Mouse (Mus musculus): ENCODE measurements around the gene Plekhg1. TPM values are rescaled to one million over a fixed set of nuclear protein-coding genes. Genes with fewer than 3 reads are reported as not detected.

The Plekhg1 gene
- total RNA-seq, 2 experiments from 2014 or later, result 9.1 to 11.4 TPM

DNA sequence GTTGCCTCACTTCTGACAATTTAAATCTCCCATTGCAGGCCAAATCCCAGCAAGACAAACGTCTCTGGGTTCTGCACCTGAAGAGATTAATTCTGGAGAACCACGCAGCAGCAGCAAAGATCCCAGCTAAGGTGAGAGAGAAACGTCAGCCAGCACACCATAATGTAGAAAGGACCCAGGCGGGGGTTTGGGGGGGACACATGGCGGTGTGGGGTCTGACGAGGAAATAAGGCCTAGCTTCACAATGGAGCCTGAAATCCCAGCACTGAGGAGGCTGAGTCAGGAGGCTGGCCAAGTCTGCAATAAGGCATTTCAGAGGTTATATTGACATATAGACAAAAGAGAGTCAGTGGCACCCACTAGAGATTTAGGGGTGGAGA lies 200.4 kb downstream of the Plekhg1 start:
- intact Hi-C loops (cut with DNase I), result loop anchor here (2.0 to 5.0 kb wide), 4 partner anchors 108 to 308 kb away; no protein-coding TSS in a partner anchor
- DNase-seq, result no peak

DNA sequence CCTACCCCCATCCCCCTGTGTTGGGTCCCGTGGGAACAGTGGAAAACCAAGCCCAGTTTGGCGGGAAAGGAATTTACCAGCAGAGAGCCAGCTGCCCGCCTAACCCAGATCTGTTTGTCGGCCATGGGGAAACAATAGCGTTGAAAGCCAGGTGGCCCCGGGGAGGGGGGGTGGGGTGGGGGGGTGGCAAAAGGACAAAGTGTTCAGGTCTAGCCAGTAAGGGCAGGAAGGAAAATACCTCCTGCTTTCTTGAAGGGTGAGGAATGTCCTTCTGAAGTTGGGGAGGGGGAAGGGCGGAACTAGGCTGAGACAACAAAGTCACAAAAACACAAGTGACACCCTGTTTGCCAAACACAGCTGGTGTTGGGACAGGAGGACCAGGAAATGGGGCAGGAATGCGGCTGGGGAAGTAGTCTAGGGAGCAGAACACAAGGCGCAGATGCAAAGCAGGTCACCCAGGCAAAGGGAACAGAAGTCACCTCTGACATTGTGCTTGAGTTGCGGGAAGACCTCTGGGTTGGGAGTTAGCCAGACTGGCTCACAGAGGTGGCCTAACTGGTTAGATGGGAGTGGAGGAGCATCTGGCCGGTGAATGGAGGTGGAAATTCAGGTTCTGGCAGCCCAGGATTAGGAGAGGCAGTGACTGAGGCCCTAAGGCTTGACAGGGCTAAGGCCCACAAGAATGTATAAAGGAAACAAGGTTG lies 201.0 kb downstream of the Plekhg1 start:
- DNase-seq, result peak; percentile 31 to 36
- intact Hi-C loops (cut with DNase I), result loop anchor here (1.0 to 5.0 kb wide), 5 partner anchors 108 to 309 kb away; no protein-coding TSS in a partner anchor

DNA sequence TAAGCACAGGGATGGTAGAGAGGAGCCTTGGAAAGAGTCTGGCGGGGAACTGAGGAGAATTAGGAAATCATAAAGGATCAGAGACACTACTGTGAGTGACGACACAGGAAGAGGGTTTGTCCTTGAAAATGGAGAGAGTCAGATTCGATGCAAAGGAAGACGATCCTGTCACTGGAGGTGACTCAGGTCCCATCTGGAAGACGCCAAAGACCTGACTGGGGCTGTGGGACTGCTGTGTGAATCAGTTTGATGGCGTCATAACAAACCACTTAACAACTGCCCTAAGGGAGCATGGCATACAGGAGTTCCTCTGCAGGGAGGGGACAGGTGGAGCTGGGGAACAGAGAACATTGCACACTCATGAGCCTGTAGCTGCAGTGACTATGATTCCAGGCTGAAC lies 202.1 kb downstream of the Plekhg1 start:
- intact Hi-C loops (cut with DNase I), result loop anchor here (2.0 to 5.0 kb wide), 4 partner anchors 137 to 310 kb away; no protein-coding TSS in a partner anchor

DNA sequence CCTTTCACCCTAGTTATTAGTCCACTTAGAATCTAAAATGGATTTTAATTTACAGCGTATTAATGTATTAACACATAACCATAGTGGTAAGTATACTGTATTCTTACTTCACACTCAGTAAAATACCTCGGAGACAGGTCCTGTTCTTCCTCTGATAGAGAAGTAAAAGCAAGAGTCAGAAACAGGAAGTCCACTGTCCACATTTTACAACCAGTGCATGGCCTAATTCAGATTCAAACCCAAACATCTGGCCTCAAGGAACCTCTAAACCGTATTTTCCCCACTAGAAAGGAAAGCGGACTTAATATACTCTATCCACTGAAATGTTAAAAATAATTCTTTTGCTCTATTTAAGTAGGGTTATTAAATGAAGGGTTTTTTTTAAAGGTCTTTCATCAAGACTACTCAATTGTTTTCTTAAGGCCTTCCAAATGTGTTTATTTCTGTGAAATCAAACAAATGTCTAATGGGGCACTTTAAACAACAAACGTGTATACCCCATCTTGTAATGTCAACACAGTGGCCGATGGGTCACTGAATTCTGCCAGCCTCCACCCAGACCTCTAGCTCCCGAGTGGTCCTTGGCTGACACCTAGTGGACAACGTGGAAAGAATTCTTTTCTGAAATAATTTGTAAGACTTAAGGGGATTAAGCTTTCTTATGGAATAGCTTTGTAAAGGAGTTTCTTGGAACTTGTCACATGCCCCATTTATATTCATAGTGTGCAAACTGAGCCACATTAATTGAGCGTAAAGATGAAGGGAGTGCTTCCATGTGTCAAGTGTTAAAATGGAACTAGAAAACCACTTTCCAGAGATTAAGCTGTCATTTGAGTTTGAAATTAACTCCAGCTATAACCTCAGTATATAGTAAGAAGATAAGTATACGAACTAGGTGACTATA lies 203.6 kb downstream of the Plekhg1 start:
- intact Hi-C loops (cut with DNase I), result loop anchor here (1.0 to 5.0 kb wide), 6 partner anchors 139 to 611 kb away; no protein-coding TSS in a partner anchor
- DNase-seq, result peak; percentile 75

More for the DNA sequence above, 202.1 kb downstream of the Plekhg1 start:
- no peak for DNase-seq

DNA sequence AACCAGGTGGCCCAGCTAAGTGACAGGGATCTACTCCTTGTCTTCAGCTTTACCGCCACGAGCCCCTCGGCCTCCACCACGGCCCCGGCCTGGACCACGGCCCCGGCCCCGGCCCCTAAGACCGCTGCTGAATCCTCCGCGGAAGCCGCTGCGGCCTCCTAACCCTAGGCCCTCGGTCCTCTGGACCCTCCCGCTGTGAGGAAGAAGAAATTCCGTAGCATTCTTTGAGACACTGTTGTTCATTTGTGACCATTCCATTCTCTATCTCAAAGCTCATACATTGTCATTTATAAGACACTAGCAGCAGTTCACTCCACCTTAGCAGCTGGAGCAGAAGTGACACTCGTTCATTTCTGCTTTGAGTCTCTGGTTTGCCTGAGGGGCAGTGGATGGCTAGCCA lies 206.7 kb downstream of the Plekhg1 start:
- intact Hi-C loops (cut with DNase I), result no loop called here
- DNase-seq, result no peak

DNA sequence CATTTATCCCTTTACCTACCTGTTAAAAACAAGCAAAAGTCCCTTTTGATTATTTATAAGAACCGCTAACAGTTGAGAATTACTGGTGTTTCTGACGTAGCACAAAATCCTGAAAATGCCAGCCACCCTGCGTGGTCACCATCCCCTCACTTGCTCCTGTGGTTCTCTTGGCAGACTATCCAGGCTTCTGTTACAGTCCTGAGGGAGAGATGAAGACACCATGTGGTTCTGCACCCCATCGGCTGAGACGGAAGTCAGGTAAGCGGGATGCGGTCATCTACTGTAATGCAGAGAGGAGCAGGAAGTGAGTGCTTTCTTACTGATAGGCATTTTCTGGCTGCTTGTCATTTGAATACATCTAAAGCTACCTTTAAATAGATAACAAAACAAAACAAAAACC lies 207.2 kb downstream of the Plekhg1 start:
- intact Hi-C loops (cut with DNase I), result no loop called here

DNA sequence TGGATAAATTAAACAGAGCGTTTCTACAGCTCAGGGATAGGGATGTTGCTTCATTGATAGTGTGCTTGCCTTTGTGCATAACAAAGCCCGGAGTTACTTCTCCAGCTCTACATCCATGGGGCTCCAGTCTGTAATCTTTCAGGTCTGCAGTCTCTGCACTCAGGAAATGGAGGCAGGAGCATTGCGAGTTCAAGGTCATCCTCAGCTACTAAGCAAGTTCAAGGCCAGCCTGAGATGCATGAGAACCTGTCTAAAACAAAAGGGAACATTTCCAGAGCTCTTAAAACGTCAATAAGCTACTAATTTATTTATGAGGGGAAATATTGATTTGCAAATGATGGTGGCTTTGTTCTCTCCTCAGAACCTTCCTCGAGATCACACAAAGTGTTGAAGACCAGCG lies 209.1 kb downstream of the Plekhg1 start:
- DNase-seq, result no peak
- intact Hi-C loops (cut with DNase I), result no loop called here

More for the DNA sequence above, 207.2 kb downstream of the Plekhg1 start:
- DNase-seq, result no peak

DNA sequence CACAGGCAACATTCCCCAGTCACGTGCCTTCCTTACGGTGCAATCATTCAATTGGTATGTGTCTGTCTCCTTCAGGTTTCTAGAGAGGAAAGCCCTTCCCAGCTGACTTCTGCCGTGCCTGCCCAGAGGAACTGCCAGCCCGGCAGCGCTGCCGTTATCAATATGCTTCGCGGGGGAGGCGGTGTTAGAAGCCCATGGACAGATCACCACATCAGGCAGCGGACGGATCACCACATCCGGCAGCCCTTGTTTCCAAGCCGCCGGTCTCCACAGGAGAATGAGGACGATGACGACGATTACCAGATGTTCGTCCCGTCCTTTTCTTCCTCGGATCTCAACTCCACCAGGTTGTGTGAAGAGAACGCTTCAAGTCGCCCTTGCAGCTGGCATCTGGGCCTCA lies 216.3 kb downstream of the Plekhg1 start:
- no peak for DNase-seq
- intact Hi-C loops (cut with DNase I), result no loop called here

DNA sequence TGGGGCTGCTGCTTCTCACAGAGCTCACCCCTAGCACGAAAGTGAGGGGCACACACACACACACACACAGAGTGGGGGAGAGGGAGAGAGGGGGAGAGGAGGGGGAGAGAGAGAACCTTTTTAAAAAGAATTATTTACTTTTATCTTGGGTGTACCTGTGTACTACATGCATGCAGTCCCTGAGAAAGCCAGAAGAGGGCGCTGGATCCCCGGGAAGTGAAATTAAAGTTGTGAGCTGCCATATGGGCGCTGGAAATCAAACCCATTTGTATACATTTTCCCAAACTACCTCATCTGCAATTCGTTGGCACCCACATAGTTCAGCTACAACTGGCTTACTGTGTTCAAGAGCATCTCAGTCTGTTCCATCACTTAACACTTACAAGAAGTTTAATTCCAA lies 218.4 kb downstream of the Plekhg1 start:
- intact Hi-C loops (cut with DNase I), result no loop called here
- DNase-seq, result no peak

DNA sequence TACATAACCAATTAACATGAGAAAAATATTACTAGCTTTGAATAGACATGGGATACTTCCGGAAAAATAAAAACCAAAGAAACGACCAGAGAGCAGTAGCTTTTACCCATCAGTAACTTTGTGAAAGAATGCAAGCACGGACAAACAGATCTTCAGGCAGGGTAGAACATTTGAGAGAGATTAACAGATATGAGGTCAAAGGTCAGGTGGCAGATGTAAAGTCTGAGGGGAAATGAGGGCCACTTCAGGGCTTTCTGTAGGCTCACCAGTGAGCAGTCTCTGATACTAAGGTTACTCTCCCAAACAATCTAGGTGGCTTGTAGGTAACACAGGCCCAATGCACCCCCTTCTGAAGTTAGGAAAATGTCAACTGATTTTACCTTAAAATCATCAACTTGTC lies 228.9 kb downstream of the Plekhg1 start:
- DNase-seq, result no peak

DNA sequence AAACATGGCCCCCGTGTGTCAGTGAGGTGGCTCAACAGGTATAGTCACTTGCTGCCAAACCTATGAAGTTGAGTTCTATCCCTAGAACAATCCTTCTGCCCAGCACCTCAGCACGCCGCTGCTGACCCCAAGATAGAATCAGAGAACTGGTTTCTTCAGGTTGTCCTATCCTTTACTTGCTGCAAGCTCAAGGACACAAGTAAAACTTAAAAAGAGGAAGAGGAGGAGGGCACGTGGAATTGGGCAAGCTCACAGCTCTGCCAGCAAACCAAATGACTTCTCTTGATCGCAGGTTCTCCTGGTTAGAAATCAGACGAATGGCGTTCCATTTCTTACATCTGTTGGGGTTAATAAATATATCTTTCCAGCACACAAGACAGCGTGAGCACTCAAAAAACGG lies 232.1 kb downstream of the Plekhg1 start:
- intact Hi-C loops (cut with DNase I), result no loop called here
- no peak for DNase-seq

More for the DNA sequence above, 228.9 kb downstream of the Plekhg1 start:
- intact Hi-C loops (cut with DNase I), result no loop called here

DNA sequence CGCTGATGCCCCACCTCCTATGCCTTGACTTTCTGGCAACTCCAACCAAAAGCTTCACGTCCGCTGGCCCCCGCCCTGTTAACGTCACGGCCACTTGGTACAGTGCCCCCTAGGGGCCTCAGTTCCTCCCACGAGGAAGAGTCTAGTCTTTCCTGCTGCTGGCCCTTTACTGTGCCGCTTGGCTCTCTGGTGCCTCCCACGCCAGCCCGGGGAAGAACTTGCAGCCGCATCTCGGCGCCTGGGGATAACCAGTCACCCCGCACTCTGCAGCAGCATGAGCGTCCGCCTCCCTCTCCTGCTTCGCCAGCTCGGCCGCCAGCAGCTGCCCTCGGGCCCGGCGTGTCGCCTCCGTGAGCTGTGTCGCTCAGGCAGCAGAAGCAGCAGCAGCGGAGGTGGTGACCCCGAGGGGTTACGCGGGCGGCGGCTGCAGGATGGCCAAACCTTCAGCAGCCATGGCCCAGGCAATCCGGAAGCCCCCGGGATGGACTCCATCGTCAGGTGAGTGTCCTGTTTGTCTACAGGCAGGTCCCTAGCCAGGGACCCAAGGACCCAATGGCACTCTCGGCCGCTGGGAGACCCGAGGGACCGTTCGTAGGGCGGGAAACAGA lies 232.9 kb downstream of the Plekhg1 start, which contains the start of gene Mthfd1l:
TSS of gene Mthfd1l (plus strand) at position 138 of the 608 bp plus-strand sequence.
- intact Hi-C loops (cut with DNase I), result no loop called here

DNA sequence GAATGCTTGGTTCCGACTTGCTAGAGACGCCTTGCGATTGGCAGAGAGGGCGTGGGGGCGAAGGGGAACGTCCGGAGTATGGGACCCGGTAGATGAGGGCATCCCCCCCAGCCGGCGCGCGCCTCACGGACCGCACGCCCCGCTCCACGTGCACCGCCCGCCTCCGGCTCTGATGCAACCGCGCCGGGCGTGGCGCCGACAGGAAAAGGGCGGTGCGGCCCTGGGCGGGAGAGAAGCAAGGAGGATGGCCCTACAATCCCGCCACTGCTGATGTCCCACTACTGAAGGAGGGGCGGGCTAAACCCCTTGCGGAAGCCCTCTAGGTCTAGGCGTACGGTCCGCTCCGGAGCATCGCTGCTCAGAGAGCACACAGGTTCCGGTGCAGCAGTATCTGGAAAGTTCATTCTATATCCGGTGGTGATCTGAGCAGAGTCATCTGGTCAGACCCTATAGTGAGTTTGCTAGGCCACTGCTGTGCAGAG lies 233.5 kb downstream of the Plekhg1 start:
- intact Hi-C loops (cut with DNase I), result no loop called here
- peak; percentile 90 to 91 for DNase-seq

More for the DNA sequence above, 232.9 kb downstream of the Plekhg1 start, which contains the start of gene Mthfd1l:
- peak; percentile 76 to 79 for DNase-seq

DNA sequence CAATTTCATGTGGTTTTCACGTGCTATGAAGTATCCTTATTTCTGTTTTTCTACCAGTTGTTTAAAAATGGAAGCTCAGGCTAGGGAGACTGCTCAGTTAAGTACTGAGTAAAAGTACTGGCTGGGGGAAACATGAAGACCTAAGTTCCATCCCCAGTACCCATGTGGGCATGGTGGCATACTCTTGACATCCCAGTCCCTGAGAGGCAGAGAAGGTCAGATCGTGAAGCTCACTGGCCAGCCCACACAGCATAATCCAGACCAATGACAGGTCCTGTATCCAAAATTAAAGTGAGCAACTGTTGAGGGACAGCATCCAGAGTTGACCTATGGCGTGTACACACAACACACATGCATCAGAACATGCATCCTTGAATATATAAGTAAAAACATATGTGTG lies 234.2 kb downstream of the Plekhg1 start:
- no peak for DNase-seq
- intact Hi-C loops (cut with DNase I), result no loop called here

DNA sequence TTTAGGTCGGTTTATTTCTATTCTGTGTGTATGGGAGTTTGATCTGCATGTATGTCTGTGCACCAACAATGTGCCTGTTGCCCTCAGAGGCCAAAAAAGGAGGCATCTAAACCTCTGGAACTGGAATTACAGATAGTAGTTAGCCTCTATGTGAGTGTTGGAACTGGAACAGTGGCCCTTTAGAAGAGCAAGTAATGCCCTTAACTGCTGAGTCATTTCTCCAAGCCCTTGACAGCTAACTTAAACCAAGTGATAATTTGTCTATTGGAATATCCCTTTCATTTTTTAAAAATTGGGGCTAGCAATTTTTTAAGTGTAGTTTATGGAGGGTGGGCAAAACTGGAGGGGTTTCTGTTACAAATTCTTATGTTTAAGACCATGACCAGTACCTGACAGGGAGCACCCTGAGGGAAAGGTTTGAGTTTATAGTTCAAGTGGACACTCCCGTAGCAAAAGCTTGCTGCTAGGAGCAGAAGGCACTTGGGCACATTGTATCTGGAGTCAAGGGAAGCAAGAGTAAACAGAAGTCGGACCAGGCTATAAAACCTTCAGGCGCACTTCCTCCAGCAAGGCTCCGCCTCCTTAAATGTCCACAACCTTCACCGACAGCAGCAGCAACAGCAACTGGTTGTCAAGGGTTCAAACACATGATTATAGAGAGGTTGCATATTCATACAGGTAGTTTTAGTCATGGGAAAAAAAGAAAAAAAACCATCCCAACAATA lies 235.9 kb downstream of the Plekhg1 start:
- intact Hi-C loops (cut with DNase I), result no loop called here
- DNase-seq, result no peak

DNA sequence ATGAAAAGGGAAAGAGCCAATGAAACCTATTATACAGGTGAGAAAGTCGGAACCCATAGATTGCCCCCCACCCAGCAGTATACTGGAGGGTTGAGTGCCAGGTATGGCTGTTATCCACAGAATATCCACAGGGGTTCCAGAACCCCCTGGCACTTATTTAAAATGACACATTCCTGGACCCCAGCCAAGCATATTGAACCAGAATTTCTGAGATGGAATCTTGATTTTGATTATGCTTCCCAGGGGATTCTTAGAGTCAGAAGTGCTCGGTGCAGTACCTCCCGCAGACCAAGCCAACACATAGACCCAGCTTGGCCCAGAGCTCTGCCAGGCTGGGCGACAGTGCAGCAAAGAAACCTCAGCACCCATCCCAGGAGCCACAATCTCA lies 236.5 kb downstream of the Plekhg1 start:
- intact Hi-C loops (cut with DNase I), result no loop called here
- no peak for DNase-seq

DNA sequence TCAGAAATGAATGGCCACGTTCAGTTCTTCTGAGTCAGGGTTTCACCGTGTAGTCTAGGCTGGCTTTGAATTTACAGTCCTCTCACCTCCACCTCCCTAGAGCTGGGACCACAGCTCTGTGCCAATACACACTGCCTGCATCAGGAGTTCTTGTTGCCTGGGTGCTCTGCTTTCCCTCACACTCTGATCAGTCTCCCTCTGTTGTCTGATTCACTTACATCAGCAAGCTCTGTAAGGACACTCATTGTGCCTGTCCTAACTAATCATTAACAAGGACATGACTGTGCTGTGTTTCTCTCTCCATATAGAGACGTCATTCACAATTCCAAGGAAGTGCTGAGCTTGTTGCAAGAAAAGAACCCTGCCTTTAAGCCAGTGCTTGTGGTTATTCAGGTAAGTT lies 238.2 kb downstream of the Plekhg1 start:
- intact Hi-C loops (cut with DNase I), result no loop called here
- no peak for DNase-seq

DNA sequence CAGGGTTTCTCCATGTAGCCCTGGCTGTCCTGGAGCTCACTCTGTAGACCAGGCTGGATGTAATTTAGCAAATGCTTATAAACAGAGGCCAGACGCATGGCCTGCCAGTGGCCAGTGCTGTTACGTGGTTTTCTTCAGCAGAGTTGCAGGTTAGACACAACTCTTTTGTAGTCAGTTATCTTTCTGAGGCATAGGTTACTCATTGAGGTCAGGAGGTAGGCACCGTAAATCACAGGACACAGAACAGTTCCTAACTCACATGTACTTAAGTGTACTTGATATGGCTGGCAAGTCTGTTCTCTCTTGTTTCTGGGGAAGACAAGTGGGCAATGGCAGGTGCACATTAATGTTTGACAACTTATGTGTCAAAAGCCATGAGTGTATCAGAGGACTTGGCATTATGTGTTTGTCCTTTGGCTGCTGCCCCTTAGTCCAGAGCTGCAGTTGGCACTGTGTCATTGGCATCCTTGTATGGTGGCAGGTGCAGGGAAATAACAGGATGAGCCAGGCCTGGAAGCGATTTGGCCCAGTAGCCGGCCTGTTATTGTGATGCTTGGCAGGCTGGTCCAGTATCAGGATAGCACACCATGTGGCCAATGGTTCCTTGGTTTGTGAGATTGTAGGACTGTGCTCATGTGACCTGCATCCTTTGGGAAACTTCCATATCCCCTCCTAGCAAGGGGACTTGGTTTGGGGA lies 238.8 kb downstream of the Plekhg1 start:
- no peak for DNase-seq
- intact Hi-C loops (cut with DNase I), result no loop called here

DNA sequence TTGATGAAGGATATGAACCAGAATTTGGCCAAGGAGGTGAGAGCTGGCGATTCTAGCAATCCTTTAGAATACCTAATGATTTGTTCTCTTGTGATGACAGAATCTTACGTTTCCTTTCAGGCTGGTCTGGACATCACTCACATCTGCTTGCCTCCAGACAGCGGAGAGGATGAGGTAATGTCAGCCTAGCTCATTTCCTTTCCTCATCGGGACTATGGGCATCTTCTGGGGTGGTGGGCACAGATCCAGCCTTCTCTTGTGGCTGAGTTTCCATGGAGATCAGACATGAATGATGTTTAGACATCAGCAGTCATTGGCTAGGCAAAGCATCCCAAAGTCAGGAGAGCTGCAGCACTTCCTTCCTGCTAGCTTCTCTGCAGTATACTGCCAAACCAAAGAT lies 240.1 kb downstream of the Plekhg1 start:
- intact Hi-C loops (cut with DNase I), result no loop called here
- DNase-seq, result no peak

Data from heart, postnatal 36 days (tissue).